Mouse (Mus musculus) midbrain, embryonic 16.5 days (tissue): Measurements from ENCODE around the gene Dgkz. TPM values are rescaled to one million over a fixed set of nuclear protein-coding genes. Genes with fewer than 3 reads are reported as not detected.

Experiments used
- ATAC-seq: fragments of 200-750 bp; cut with Nextera tagmentation; 2 replicates; pipeline ENCODE4 v1.8.0; 2017; ENCODE audit warnings: moderate TSS enrichment
- H3K27ac ChIP-seq: fragments of 300-500 bp; sonication (generic); 2 replicates; pipeline ENCODE4 v1.5.1; 2014; ENCODE audit warnings: mild to moderate bottlenecking, low read length, mixed read lengths
- H3K27me3 ChIP-seq: fragments of 300-500 bp; sonication (generic); 2 replicates; pipeline ENCODE4 v1.6.1; 2014; ENCODE audit warnings: low read depth, low read length, mixed read lengths; ENCODE audit not compliant: control insufficient read depth, insufficient read depth
- H3K36me3 ChIP-seq: fragments of 300-500 bp; sonication (generic); 2 replicates; pipeline ENCODE4 v1.6.1; 2014; ENCODE audit warnings: mild to moderate bottlenecking, low read length, moderate library complexity, mixed read lengths; ENCODE audit not compliant: control insufficient read depth, insufficient read depth
- H3K4me1 ChIP-seq: fragments of 300-500 bp; sonication (generic); 2 replicates; pipeline ENCODE4 v1.6.1; 2014; ENCODE audit warnings: mild to moderate bottlenecking, low read length, mixed read lengths; ENCODE audit not compliant: control insufficient read depth, insufficient read depth
- H3K4me2 ChIP-seq: fragments of 300-500 bp; sonication (generic); 2 replicates; pipeline ENCODE4 v1.6.1; 2014; ENCODE audit warnings: mild to moderate bottlenecking, low read length, mixed read lengths
- H3K4me3 ChIP-seq: fragments of 300-500 bp; sonication (generic); 2 replicates; pipeline ENCODE4 v1.5.1; 2014; ENCODE audit warnings: low read depth, mild to moderate bottlenecking, low read length, moderate library complexity, mixed read lengths
- H3K9ac ChIP-seq: fragments of 300-500 bp; sonication (generic); 2 replicates; pipeline ENCODE4 v1.6.1; 2014; ENCODE audit warnings: low read depth, low read length, mixed read lengths
- H3K9me3 ChIP-seq: fragments of 300-500 bp; sonication (generic); replicated peaks from 2 replicates; pipeline ENCODE4 v1.6.1; 2014; ENCODE audit warnings: mild to moderate bottlenecking, low read length, mixed read lengths; ENCODE audit not compliant: control insufficient read depth, poor library complexity, severe bottlenecking
- WGBS: fragments of 180-500 bp; shearing (Covaris S2); extraction: QIAGEN DNeasy Blood & Tissue Kit; methylation state at CpG from one replicate; pipeline ENCODE4 v1.1.7; 2014; 5-methylcytosine and 5-hydroxymethylcytosine counted together
- polyA plus RNA-seq: library from polyadenylated mRNA; unstranded; fragments of >200 nt; fragmentation: Nextera tagmentation; extraction: Ambion mirVana; gene quantifications from 2 replicates; pipeline ENCODE4 v1.2.1, GENCODE M21; 2015

Dgkz gene
- polyA plus RNA-seq, 1 experiment from 2014 or later, result 33.3 TPM

- no peaks in the 10 kb centered on the region; the same call in 1 of the 2 replicates for H3K27me3 ChIP-seq
- H3K27ac ChIP-seq, result no peak overlapping the region
- H3K4me2 ChIP-seq, result no peak overlapping the region
- 82% methylated on average over 7 of the region's 7 CpGs for WGBS
- H3K4me1 ChIP-seq, result peaks cover 14% of the 10 kb centered on the region
- H3K4me3 ChIP-seq, result no peak overlapping the region
- no peak for ATAC-seq
- H3K36me3 ChIP-seq, result no peaks in the 10 kb centered on the region
- H3K9ac ChIP-seq, result no peak overlapping the region
- no peaks in the 10 kb centered on the region for H3K9me3 ChIP-seq
Measured at GRCm38 (mm10) chr2:92004617-92005016, 29.0 kb upstream of the Dgkz start.

DNA sequence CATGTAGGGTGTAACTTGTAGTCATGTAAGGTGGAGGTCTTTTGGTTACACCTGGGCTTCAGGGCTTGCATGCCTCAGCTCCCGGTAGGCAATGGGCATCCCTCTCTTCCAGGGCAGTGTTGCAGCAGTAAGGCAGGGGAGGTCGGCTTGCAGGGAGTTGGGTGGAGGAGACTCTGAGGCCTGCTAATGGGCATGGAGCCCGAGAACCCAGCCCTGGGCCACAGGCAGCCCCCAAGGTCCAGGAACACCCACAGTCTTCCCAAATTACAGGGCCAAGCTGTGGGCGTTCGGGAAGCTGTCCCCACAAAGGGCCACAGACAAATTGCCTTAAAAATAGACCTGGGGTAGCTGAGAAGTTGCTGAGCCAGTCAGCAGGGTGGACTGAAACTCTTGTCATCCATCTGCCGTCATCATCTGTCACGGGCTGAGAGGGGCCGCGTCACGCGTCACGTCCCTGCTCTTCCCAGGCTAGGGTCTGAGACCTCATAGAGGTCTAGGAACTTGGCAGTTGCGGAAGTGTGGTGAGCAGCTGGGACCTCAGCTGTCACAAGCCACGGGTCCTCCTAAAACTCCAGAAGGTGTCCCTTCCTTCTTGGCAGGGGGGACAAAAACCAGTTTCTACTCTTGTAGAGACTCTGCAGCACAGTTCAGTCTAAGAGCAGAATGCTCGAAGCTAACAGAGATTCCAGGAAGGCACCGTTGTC is 22.4 kb upstream of the Dgkz start:
- no peak for ATAC-seq
- Histone ChIP-seq H3K4me2 (no peak overlapping the region), H3K36me3 (no peaks in the 10 kb centered on the region), H3K9me3 (no peaks in the 10 kb centered on the region), H3K27ac (no peak overlapping the region), H3K4me1 (no peaks in the 10 kb centered on the region), H3K4me3 (no peak overlapping the region), H3K9ac (no peak overlapping the region), H3K27me3 (no peaks in the 10 kb centered on the region)
- WGBS, result 84% methylated on average over 16 of the region's 16 CpGs

- no peak overlapping the region for H3K4me2 ChIP-seq
- H3K27me3 ChIP-seq, result no peaks in the 10 kb centered on the region
- H3K36me3 ChIP-seq, result no peaks in the 10 kb centered on the region
- no peak overlapping the region for H3K27ac ChIP-seq
- H3K9me3 ChIP-seq, result no peaks in the 10 kb centered on the region
- no peak for ATAC-seq
- no peak overlapping the region for H3K9ac ChIP-seq
- no peak overlapping the region for H3K4me3 ChIP-seq
- 96% methylated on average over 5 of the region's 5 CpGs for WGBS
- no peaks in the 10 kb centered on the region for H3K4me1 ChIP-seq
Measured at GRCm38 (mm10) chr2:91996006-91996405, 20.3 kb upstream of the Dgkz start.

DNA sequence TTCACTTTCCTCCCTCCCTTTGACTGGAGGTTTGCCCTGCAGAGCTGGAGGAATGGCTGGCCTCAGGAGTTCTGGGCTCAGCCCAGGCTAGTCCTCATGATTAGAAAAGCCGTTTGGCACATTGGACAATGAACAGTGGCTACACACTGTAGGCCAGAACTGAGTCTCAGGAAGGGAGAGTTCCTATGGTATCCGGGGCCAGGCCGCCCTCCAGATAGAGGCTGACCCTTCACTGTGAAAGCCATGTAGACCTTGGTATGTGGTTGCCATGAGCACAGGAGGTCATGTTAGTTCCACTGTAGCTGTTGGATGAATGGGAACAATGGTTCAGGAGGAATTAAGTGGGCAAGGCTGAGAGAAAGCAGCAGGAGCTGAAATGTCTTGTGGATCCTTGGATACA is 17.7 kb upstream of the Dgkz start:
- H3K4me2 ChIP-seq, result no peak overlapping the region
- H3K27ac ChIP-seq, result no peak overlapping the region
- no peaks in the 10 kb centered on the region for H3K4me1 ChIP-seq
- 40% methylated on average over 3 of the region's 3 CpGs for WGBS
- peak; percentile 60; the same call in 1 of the 2 replicates for ATAC-seq
- H3K4me3 ChIP-seq, result no peak overlapping the region
- H3K36me3 ChIP-seq, result no peaks in the 10 kb centered on the region
- H3K9ac ChIP-seq, result no peak overlapping the region
- H3K9me3 ChIP-seq, result no peaks in the 10 kb centered on the region
- no peaks in the 10 kb centered on the region for H3K27me3 ChIP-seq

GRCm38 (mm10) chr2:91989750-91990149 is 14.1 kb upstream of the Dgkz start:
- Histone ChIP-seq H3K4me2 (no peak overlapping the region), H3K27me3 (no peaks in the 10 kb centered on the region; the same call in 1 of the 2 replicates), H3K4me3 (no peak overlapping the region), H3K9ac (no peak overlapping the region), H3K36me3 (no peaks in the 10 kb centered on the region), H3K27ac (no peak overlapping the region), H3K9me3 (no peaks in the 10 kb centered on the region), H3K4me1 (peaks cover 2% of the 10 kb centered on the region; the same call in 1 of the 2 replicates)
- no peak for ATAC-seq

GRCm38 (mm10) chr2:91987542-91987941 is 11.9 kb upstream of the Dgkz start:
- WGBS, result 3% methylated on average over 3 of the region's 3 CpGs
- Histone ChIP-seq H3K4me2 (no peak overlapping the region), H3K9ac (no peak overlapping the region), H3K27ac (no peak overlapping the region), H3K27me3 (no peaks in the 10 kb centered on the region; the same call in 1 of the 2 replicates), H3K36me3 (no peaks in the 10 kb centered on the region), H3K4me1 (peaks cover 8% of the 10 kb centered on the region; the same call in 1 of the 2 replicates), H3K9me3 (no peaks in the 10 kb centered on the region), H3K4me3 (no peak overlapping the region)
- peak; percentile 57 for ATAC-seq

DNA sequence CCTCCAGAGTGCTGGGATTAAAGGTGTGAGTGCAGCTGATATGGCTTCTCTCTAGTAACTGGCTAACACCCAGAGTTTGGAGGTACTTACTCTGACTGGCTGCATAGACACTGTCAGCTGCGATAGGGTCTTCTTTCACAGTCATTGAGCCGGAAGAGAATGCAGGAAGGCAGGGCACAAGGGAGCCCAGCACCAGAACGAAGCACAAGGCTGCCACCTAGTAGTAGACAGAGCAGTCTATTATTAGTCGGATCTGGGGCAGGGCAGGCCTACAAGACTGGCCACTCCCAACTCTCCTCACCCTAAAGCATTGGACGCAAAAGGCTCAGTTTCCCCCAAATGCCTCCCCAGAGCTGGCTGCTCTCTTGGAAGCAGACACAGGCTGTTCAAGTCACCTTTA is 10.4 kb upstream of the Dgkz start:
- Histone ChIP-seq H3K36me3 (no peaks in the 10 kb centered on the region), H3K9ac (no peak overlapping the region), H3K4me3 (no peak overlapping the region), H3K9me3 (no peaks in the 10 kb centered on the region), H3K27ac (no peak overlapping the region), H3K4me2 (no peak overlapping the region), H3K4me1 (peaks cover 8% of the 10 kb centered on the region; the same call in 1 of the 2 replicates), H3K27me3 (no peaks in the 10 kb centered on the region; the same call in 1 of the 2 replicates)
- WGBS, result 11% methylated on average over 5 of the region's 5 CpGs
- no peak for ATAC-seq

DNA sequence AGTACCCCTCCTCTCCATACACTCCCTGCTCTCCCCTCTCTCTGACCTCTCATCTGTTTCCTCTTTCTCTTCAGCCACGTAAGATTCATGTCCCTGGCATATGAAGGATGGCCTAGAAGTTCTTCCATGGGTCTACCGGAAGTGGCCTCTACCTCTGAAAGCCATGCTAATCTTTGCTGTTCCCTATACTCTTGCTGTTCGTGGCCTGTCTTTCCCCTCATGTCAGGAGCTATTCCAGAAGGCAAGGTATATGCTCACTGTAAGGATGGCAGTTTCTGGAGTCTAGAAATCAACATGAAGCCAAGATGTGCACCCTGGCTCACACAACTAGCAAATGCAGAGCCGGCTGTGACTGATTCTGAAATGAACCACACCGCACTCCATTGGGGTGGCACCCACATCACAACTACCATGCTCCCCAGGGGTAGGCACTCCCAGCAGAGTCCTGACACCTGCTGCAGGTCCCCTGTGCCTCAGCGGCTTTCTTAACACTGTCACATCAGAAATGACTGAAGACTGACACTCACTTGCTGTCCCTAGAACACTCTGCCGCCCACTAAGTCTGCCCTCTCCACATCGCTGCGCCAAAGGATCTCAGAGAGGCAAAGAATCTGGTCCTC is 9.4 kb upstream of the Dgkz start:
- 38% methylated on average over 9 of the region's 9 CpGs for WGBS
- H3K4me2 ChIP-seq, result peak overlapping the region; percentile 48; the same call in 1 of the 2 replicates
- no peaks in the 10 kb centered on the region for H3K36me3 ChIP-seq
- no peaks in the 10 kb centered on the region; the same call in 1 of the 2 replicates for H3K27me3 ChIP-seq
- H3K4me3 ChIP-seq, result no peak overlapping the region
- peaks cover 8% of the 10 kb centered on the region; the same call in 1 of the 2 replicates for H3K4me1 ChIP-seq
- no peak overlapping the region for H3K27ac ChIP-seq
- H3K9ac ChIP-seq, result peak overlapping the region; percentile 52; the same call in 1 of the 2 replicates
- H3K9me3 ChIP-seq, result no peaks in the 10 kb centered on the region
- no peak; the same call in 1 of the 2 replicates for ATAC-seq

GRCm38 (mm10) chr2:91984439-91984838 is 8.8 kb upstream of the Dgkz start:
- Histone ChIP-seq H3K4me1 (peaks cover 8% of the 10 kb centered on the region; the same call in 1 of the 2 replicates), H3K36me3 (no peaks in the 10 kb centered on the region), H3K27me3 (no peaks in the 10 kb centered on the region; the same call in 1 of the 2 replicates), H3K4me3 (no peak overlapping the region), H3K27ac (no peak overlapping the region), H3K9me3 (no peaks in the 10 kb centered on the region), H3K4me2 (peak overlapping the region; percentile 48), H3K9ac (peak overlapping the region; percentile 52)
- 5% methylated on average over 6 of the region's 13 CpGs for WGBS
- peak; percentile 41; the same call in 1 of the 2 replicates for ATAC-seq
